19 mouse cellular contexts compared by ENCODE assay signal in the genomic region with DNA sequence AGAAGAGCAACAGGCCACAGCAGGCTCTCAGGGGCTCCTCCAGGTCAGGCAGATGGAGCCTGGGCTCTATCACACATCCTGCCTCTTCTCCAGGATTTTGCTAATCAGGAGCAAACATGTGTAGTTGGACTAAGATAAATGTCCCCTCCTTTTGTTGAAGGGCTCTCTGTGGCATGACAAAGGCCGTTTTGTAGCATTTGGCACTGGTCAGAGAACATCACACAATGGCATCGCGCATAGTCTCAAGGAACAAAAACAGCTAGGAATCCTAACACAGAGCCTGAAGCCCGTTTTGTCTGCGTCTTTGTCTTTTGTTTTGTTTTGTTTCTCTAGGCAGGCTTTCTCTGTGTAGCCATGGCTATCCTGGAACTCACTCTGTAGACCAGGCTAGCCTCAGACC. TPM values are rescaled to one million over a fixed set of nuclear protein-coding genes. Genes with fewer than 3 reads are reported as not detected.
DNase-seq lines count a peak whose midpoint lies in the region; ATAC-seq and TF ChIP-seq lines count a peak whose summit lies in the region.
"Had no signal": no experiment of that assay in that cellular context is flagged by ENCODE, and none has a peak within 500 bp of the region (broad histone marks: within the 10 kb centered on the region; RNA-seq: fewer than 3 reads in every experiment).

No protein-coding gene starts in this region.

- H3K4me2 ChIP-seq in heart, embryonic 13.5 days: no peak overlapping the region
- no peak overlapping the region for H3K4me2 ChIP-seq in liver, embryonic 12.5 days
- H3K4me2 ChIP-seq in liver, embryonic 11.5 days: no peak overlapping the region
- no peak overlapping the region for H3K4me2 ChIP-seq in liver, embryonic 13.5 days
- H3K4me2 ChIP-seq: hindbrain, embryonic 12.5 days; limb, embryonic 12.5 days had no signal

- H3K4me3 ChIP-seq in heart, embryonic 13.5 days: no peak overlapping the region
- H3K4me3 ChIP-seq in liver, embryonic 12.5 days: no peak overlapping the region
- no peak overlapping the region for H3K4me3 ChIP-seq in liver, embryonic 11.5 days (ENCODE audit: low read depth, low read length)
- no peak overlapping the region for H3K4me3 ChIP-seq in cortical plate, adult 2 months (ENCODE audit: insufficient read depth, low read length)
- no peak overlapping the region for H3K4me3 ChIP-seq in liver, embryonic 13.5 days (replicated peaks)
- H3K4me3 ChIP-seq: hindbrain, embryonic 12.5 days; limb, embryonic 12.5 days had no signal

- 0 out of 2 replicates have a peak overlapping the region, but pooled peaks have one; percentile 19 for H3K9ac ChIP-seq in heart, embryonic 13.5 days
- no peak overlapping the region for H3K9ac ChIP-seq in liver, embryonic 12.5 days
- no peak overlapping the region for H3K9ac ChIP-seq in liver, embryonic 11.5 days (ENCODE audit: low read depth, low read length)
- H3K9ac ChIP-seq in liver, embryonic 13.5 days: no peak overlapping the region
- H3K9ac ChIP-seq: hindbrain, embryonic 12.5 days; limb, embryonic 12.5 days had no signal

- no peak for ATAC-seq in heart, embryonic 13.5 days (ENCODE audit: extremely low read depth, insufficient number of reproducible peaks, low FRiP score, low TSS enrichment)
- no peak for ATAC-seq in liver, embryonic 12.5 days
- ATAC-seq in liver, embryonic 11.5 days (replicated peaks; ENCODE audit: low FRiP score): no peak
- no peak for ATAC-seq in liver, embryonic 13.5 days (ENCODE audit: low read depth)
- ATAC-seq: intestine, postnatal 0 days had no signal

- 63% methylated on average over 5 of the region's 5 CpGs for WGBS in heart, embryonic 13.5 days
- 48% methylated on average over 5 of the region's 5 CpGs for WGBS in liver, embryonic 12.5 days (ENCODE audit: insufficient replicate concordance)
- 53% methylated on average over 5 of the region's 5 CpGs for WGBS in liver, embryonic 11.5 days
- WGBS in liver, embryonic 13.5 days (ENCODE audit: insufficient replicate concordance): 48% methylated on average over 5 of the region's 5 CpGs

- 0 out of 2 replicates have a peak, but pooled peaks cover 3% of the 10 kb centered on the region for H3K4me1 ChIP-seq in heart, embryonic 13.5 days
- peaks cover 49% of the 10 kb centered on the region for H3K4me1 ChIP-seq in liver, embryonic 12.5 days
- peaks cover 27% of the 10 kb centered on the region for H3K4me1 ChIP-seq in liver, embryonic 11.5 days (replicated peaks; ENCODE audit: control insufficient read depth, insufficient read depth, low read length)
- no peaks in the 10 kb centered on the region for H3K4me1 ChIP-seq in cortical plate, adult 2 months (ENCODE audit: control insufficient read depth, insufficient read depth, low read length)
- H3K4me1 ChIP-seq in liver, embryonic 13.5 days (replicated peaks): peaks cover 63% of the 10 kb centered on the region
- H3K4me1 ChIP-seq: limb, embryonic 12.5 days had no signal

- no peak for TF ChIP-seq POLR2A in cortical plate, adult 2 months (IDR thresholded peaks at IDR 0.05; ENCODE audit: extremely low read depth, insufficient read depth, low read length)

- no peaks in the 10 kb centered on the region for H3K9me3 ChIP-seq in heart, embryonic 13.5 days
- no peaks in the 10 kb centered on the region for H3K9me3 ChIP-seq in liver, embryonic 12.5 days (replicated peaks)
- no peaks in the 10 kb centered on the region for H3K9me3 ChIP-seq in liver, embryonic 11.5 days (ENCODE audit: control insufficient read depth, low read length)
- H3K9me3 ChIP-seq in liver, embryonic 13.5 days (replicated peaks): no peaks in the 10 kb centered on the region
- H3K9me3 ChIP-seq: G1E; hindbrain, embryonic 12.5 days; limb, embryonic 12.5 days had no signal

- TF ChIP-seq CTCF in cortical plate, adult 2 months (IDR thresholded peaks at IDR 0.05; ENCODE audit: extremely low read depth, insufficient read depth, low read length): no peak

- no peaks in the 10 kb centered on the region for H3K36me3 ChIP-seq in heart, embryonic 13.5 days
- H3K36me3 ChIP-seq in liver, embryonic 12.5 days: no peaks in the 10 kb centered on the region
- H3K36me3 ChIP-seq in liver, embryonic 11.5 days (ENCODE audit: control insufficient read depth, insufficient read depth, low read length): no peaks in the 10 kb centered on the region
- no peaks in the 10 kb centered on the region for H3K36me3 ChIP-seq in liver, embryonic 13.5 days
- H3K36me3 ChIP-seq: G1E; hindbrain, embryonic 12.5 days; limb, embryonic 12.5 days had no signal

- H3K27ac ChIP-seq in heart, embryonic 13.5 days (replicated peaks): peak overlapping the region; percentile 50; the same call in 1 of the 2 replicates
- H3K27ac ChIP-seq in liver, embryonic 12.5 days: peak overlapping the region; percentile 43
- H3K27ac ChIP-seq in liver, embryonic 11.5 days (ENCODE audit: low read depth, low read length): no peak overlapping the region
- H3K27ac ChIP-seq in cortical plate, adult 2 months (ENCODE audit: insufficient read depth, low read length): peak overlapping the region; percentile 63; the same call in 1 of the 2 replicates
- H3K27ac ChIP-seq in liver, embryonic 13.5 days: peak overlapping the region; percentile 30; the same call in 1 of the 2 replicates
- H3K27ac ChIP-seq: hindbrain, embryonic 12.5 days; limb, embryonic 12.5 days had no signal

- intact Hi-C loops in heart, postnatal 36 days (cut with DNase I): no loop called here

- no peak for DNase-seq in heart, postnatal 36 days
- no peak for DNase-seq in liver, embryonic 11.5 days (ENCODE audit: low spot score)
- DNase-seq in liver, embryonic 13.5 days: no peak
- DNase-seq in kidney, adult 18-20 months: no peak
- DNase-seq in right cerebral cortex, postnatal 36 days (ENCODE audit: low spot score in 2 of 2): no peak
- DNase-seq: adrenal gland, postnatal 14 days; cerebellum, postnatal 25 days; kidney, postnatal 14 days; lung, postnatal 14 days; right cerebral cortex, postnatal 4 days; thymus, postnatal 25 days had no signal

- H3K27me3 ChIP-seq in heart, embryonic 13.5 days (replicated peaks): no peaks in the 10 kb centered on the region
- no peaks in the 10 kb centered on the region for H3K27me3 ChIP-seq in liver, embryonic 12.5 days (replicated peaks)
- no peaks in the 10 kb centered on the region for H3K27me3 ChIP-seq in liver, embryonic 11.5 days (replicated peaks; ENCODE audit: control insufficient read depth, insufficient read depth, low read length)
- no peaks in the 10 kb centered on the region for H3K27me3 ChIP-seq in liver, embryonic 13.5 days
- H3K27me3 ChIP-seq: hindbrain, embryonic 12.5 days; limb, embryonic 12.5 days had no signal

RNA-seq across cellular contexts. Expression of a gene that starts 1.3 kb away (rescaled TPM):
- 20.4 and 21.5 TPM in 2 replicates for polyA plus RNA-seq in heart, embryonic 13.5 days (2015; fragmentation: Nextera tagmentation; extraction: Ambion mirVana)
- 10 to 100 TPM in 1 of 2 experiments, 1 to 10 TPM in 1; 9.5 to 11.5 TPM for total RNA-seq in heart, postnatal 36 days (2021)
- polyA plus RNA-seq in liver, embryonic 12.5 days (2016; fragmentation: Nextera tagmentation; extraction: Ambion mirVana): 16.7 and 16.9 TPM in 2 replicates
- polyA plus RNA-seq in liver, embryonic 11.5 days (2014; fragmentation: Nextera tagmentation; extraction: Ambion mirVana): 23.2 and 23.9 TPM in 2 replicates
- 31.9 and 35.9 TPM in 2 replicates for polyA plus RNA-seq in cortical plate, adult 2 months (2012; rRNA removed)
- 16.1 and 16.5 TPM in 2 replicates for polyA plus RNA-seq in liver, embryonic 13.5 days (2015; fragmentation: Nextera tagmentation; extraction: Ambion mirVana)

RNA-seq across cellular contexts. Expression of a gene that starts 4.7 kb away (rescaled TPM):
- 13.1 and 14.0 TPM in 2 replicates for polyA plus RNA-seq in heart, embryonic 13.5 days (2015; fragmentation: Nextera tagmentation; extraction: Ambion mirVana)
- total RNA-seq in heart, postnatal 36 days (2021): 1 to 10 TPM; 5.4 to 7.4 TPM
- 10.3 and 10.7 TPM in 2 replicates for polyA plus RNA-seq in liver, embryonic 12.5 days (2016; fragmentation: Nextera tagmentation; extraction: Ambion mirVana)
- 15.7 and 16.5 TPM in 2 replicates for polyA plus RNA-seq in liver, embryonic 11.5 days (2014; fragmentation: Nextera tagmentation; extraction: Ambion mirVana)
- polyA plus RNA-seq in cortical plate, adult 2 months (2012; rRNA removed): 188 and 198 TPM in 2 replicates
- 6.2 and 6.9 TPM in 2 replicates for polyA plus RNA-seq in liver, embryonic 13.5 days (2015; fragmentation: Nextera tagmentation; extraction: Ambion mirVana)

RNA-seq across cellular contexts. Expression of a gene that starts 25.4 kb away (rescaled TPM):
- polyA plus RNA-seq in heart, embryonic 13.5 days (2015; fragmentation: Nextera tagmentation; extraction: Ambion mirVana): 0.20 TPM in 2 replicates
- not detected for total RNA-seq in heart, postnatal 36 days (2021)
- not detected in 2 replicates for polyA plus RNA-seq in liver, embryonic 12.5 days (2016; fragmentation: Nextera tagmentation; extraction: Ambion mirVana)
- not detected in 2 replicates for polyA plus RNA-seq in liver, embryonic 11.5 days (2014; fragmentation: Nextera tagmentation; extraction: Ambion mirVana)
- polyA plus RNA-seq in cortical plate, adult 2 months (2012; rRNA removed): 55.7 and 63.8 TPM in 2 replicates
- not detected in 2 replicates for polyA plus RNA-seq in liver, embryonic 13.5 days (2015; fragmentation: Nextera tagmentation; extraction: Ambion mirVana)
- total RNA-seq: G1E; monocyte, adult 5-6 weeks had no signal
- polyA plus RNA-seq: G1E had no signal

RNA-seq across cellular contexts. Expression of a gene that starts 26.4 kb away (rescaled TPM):
- 0.19 and 0.73 TPM in 2 replicates for polyA plus RNA-seq in heart, embryonic 13.5 days (2015; fragmentation: Nextera tagmentation; extraction: Ambion mirVana)
- 1 to 10 TPM; 6.4 to 10.0 TPM for total RNA-seq in heart, postnatal 36 days (2021)
- polyA plus RNA-seq in liver, embryonic 12.5 days (2016; fragmentation: Nextera tagmentation; extraction: Ambion mirVana): 0.06 and 0.39 TPM in 2 replicates
- polyA plus RNA-seq in liver, embryonic 11.5 days (2014; fragmentation: Nextera tagmentation; extraction: Ambion mirVana): 0.27 TPM in 2 replicates
- 236 and 261 TPM in 2 replicates for polyA plus RNA-seq in cortical plate, adult 2 months (2012; rRNA removed)
- 0.06 and 0.09 TPM in 2 replicates for polyA plus RNA-seq in liver, embryonic 13.5 days (2015; fragmentation: Nextera tagmentation; extraction: Ambion mirVana)

RNA-seq across cellular contexts. Expression of a gene that starts 39.5 kb away (rescaled TPM):
- polyA plus RNA-seq in heart, embryonic 13.5 days (2015; fragmentation: Nextera tagmentation; extraction: Ambion mirVana): 31.8 and 32.1 TPM in 2 replicates
- total RNA-seq in heart, postnatal 36 days (2021): 10 to 100 TPM; 39.5 to 43.2 TPM
- 20.1 and 20.6 TPM in 2 replicates for polyA plus RNA-seq in liver, embryonic 12.5 days (2016; fragmentation: Nextera tagmentation; extraction: Ambion mirVana)
- 23.0 and 24.0 TPM in 2 replicates for polyA plus RNA-seq in liver, embryonic 11.5 days (2014; fragmentation: Nextera tagmentation; extraction: Ambion mirVana)
- 103 and 104 TPM in 2 replicates for polyA plus RNA-seq in cortical plate, adult 2 months (2012; rRNA removed)
- 11.6 and 12.9 TPM in 2 replicates for polyA plus RNA-seq in liver, embryonic 13.5 days (2015; fragmentation: Nextera tagmentation; extraction: Ambion mirVana)

Comparison
In these comparisons a context has a peak if more than half of its experiments do, and no peak if none do; other contexts are left out.
1. RNA of a gene that starts 4.7 kb away (polyA plus RNA-seq): 188 to 198 TPM in cortical plate, adult 2 months; 15.7 to 16.5 TPM in liver, embryonic 11.5 days, 13.1 to 14.0 TPM in heart, embryonic 13.5 days, 10.3 to 10.7 TPM in liver, embryonic 12.5 days and 6.2 to 6.9 TPM in liver, embryonic 13.5 days; every median in the first group is over 10 times any median in the second.
2. RNA of a gene that starts 25.4 kb away (polyA plus RNA-seq): 55.7 to 63.8 TPM in cortical plate, adult 2 months; 0.20 TPM in heart, embryonic 13.5 days, not detected in liver, embryonic 11.5 days, not detected in liver, embryonic 12.5 days and not detected in liver, embryonic 13.5 days; every median in the first group is over 10 times any median in the second.